Mouse (Mus musculus) kidney, embryonic 16.5 days (tissue): Measurements from ENCODE around the gene Zfp518a. TPM values are rescaled to one million over a fixed set of nuclear protein-coding genes. Genes with fewer than 3 reads are reported as not detected.

Experiments
- ATAC-seq: fragments of 200-750 bp; cut with Nextera tagmentation; 2 replicates; pipeline ENCODE4 v1.8.0; 2017; ENCODE audit warnings: moderate TSS enrichment; ENCODE audit not compliant: low FRiP score, low TSS enrichment
- H3K27ac ChIP-seq: fragments of 300-500 bp; sonication (generic); 2 replicates; pipeline ENCODE4 v1.5.1; 2014; ENCODE audit warnings: low read length
- H3K27me3 ChIP-seq: fragments of 300-500 bp; sonication (generic); 2 replicates; pipeline ENCODE4 v1.6.1; 2014; ENCODE audit warnings: low read length, control low read depth, mixed read lengths; ENCODE audit not compliant: insufficient read depth
- H3K36me3 ChIP-seq: fragments of 300-500 bp; sonication (generic); 2 replicates; pipeline ENCODE4 v1.6.1; 2014; ENCODE audit warnings: low read length, control low read depth, mixed read lengths; ENCODE audit not compliant: insufficient read depth
- H3K4me1 ChIP-seq: fragments of 300-500 bp; sonication (generic); 2 replicates; pipeline ENCODE4 v1.6.1; 2014; ENCODE audit warnings: low read length, control low read depth, mixed read lengths; ENCODE audit not compliant: insufficient read depth
- H3K4me2 ChIP-seq: fragments of 300-500 bp; sonication (generic); replicated peaks from 2 replicates; pipeline ENCODE4 v1.6.1; 2014; ENCODE audit warnings: low read depth, low read length
- H3K4me3 ChIP-seq: fragments of 300-500 bp; sonication (generic); 2 replicates; pipeline ENCODE4 v1.5.1; 2014; ENCODE audit warnings: mild to moderate bottlenecking, low read length
- H3K9ac ChIP-seq: fragments of 300-500 bp; sonication (generic); replicated peaks from 2 replicates; pipeline ENCODE4 v1.6.1; 2014; ENCODE audit warnings: low read length
- H3K9me3 ChIP-seq: fragments of 300-500 bp; sonication (generic); 2 replicates; pipeline ENCODE4 v1.6.1; 2016; ENCODE audit warnings: low read length, control low read depth
- WGBS: fragments of 180-500 bp; shearing (Covaris S2); extraction: QIAGEN DNeasy Blood & Tissue Kit; methylation state at CpG from one replicate; pipeline ENCODE4 v1.1.7; 2014; 5-methylcytosine and 5-hydroxymethylcytosine counted together
- polyA plus RNA-seq: library from polyadenylated mRNA; unstranded; fragments of >200 nt; fragmentation: Nextera tagmentation; extraction: Ambion mirVana; gene quantifications from 2 replicates; pipeline ENCODE4 v1.2.1, GENCODE M21; 2015

Zfp518a gene
- polyA plus RNA-seq, 1 experiment from 2014 or later = 11.6 TPM

DNA sequence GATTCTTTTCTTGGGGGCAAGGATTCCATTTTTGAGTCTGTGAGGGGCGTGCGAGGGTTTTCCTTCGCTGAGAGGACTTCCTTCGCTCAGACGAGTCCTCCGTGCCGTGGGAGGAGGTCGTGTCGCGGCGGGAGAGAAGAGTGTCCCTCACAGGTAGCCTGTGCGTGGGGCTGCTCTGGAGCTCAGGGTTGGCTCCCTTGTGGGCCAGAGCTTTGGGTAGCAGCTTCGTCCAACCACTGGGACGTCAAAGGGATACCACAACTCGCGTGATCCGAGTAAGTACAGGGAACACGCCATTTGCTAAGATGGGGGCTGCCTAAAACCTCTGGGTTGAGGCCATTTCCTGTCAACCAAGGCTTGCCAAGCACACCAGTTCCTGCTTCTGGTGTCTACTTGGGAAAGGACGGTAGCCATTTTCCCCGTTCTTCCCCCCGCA lies 416 bp upstream of the Zfp518a start:
- peak overlapping the region; percentile 87 for H3K4me3 ChIP-seq
- no peaks in the 10 kb centered on the region for H3K36me3 ChIP-seq
- H3K9me3 ChIP-seq = peaks cover 6% of the 10 kb centered on the region; the same call in 1 of the 2 replicates
- peak overlapping the region; percentile 83 for H3K4me2 ChIP-seq
- no peaks in the 10 kb centered on the region for H3K4me1 ChIP-seq
- WGBS = 50% methylated on average over 21 of the region's 21 CpGs
- ATAC-seq = no peak; the same call in 1 of the 2 replicates
- H3K9ac ChIP-seq = peak overlapping the region; percentile 84
- peak overlapping the region; percentile 95 for H3K27ac ChIP-seq
- peaks cover 25% of the 10 kb centered on the region for H3K27me3 ChIP-seq

DNA sequence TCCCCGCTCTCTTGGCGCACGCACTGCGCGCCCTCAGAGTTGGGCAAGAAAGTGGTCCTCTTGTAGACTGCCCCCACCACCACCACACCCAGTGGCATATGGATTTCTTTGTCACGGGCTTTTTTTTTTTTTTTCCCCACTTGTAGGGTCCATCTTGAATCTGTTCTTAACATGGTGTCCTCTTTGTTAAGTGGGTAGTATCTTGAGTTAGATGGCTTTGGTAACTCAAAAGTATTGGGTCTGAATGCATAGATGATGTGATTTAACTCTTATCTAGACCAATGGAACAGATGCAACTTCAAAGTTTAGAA lies 843 bp downstream of the Zfp518a start:
- H3K36me3 ChIP-seq = no peaks in the 10 kb centered on the region
- 3% methylated on average over 6 of the region's 6 CpGs for WGBS
- H3K4me2 ChIP-seq = peak overlapping the region; percentile 83
- H3K27ac ChIP-seq = peak overlapping the region; percentile 95
- H3K9me3 ChIP-seq = peaks cover 6% of the 10 kb centered on the region; the same call in 1 of the 2 replicates
- ATAC-seq = no peak
- H3K4me1 ChIP-seq = no peaks in the 10 kb centered on the region
- H3K9ac ChIP-seq = peak overlapping the region; percentile 84
- peak overlapping the region; percentile 87 for H3K4me3 ChIP-seq
- peaks cover 20% of the 10 kb centered on the region for H3K27me3 ChIP-seq

DNA sequence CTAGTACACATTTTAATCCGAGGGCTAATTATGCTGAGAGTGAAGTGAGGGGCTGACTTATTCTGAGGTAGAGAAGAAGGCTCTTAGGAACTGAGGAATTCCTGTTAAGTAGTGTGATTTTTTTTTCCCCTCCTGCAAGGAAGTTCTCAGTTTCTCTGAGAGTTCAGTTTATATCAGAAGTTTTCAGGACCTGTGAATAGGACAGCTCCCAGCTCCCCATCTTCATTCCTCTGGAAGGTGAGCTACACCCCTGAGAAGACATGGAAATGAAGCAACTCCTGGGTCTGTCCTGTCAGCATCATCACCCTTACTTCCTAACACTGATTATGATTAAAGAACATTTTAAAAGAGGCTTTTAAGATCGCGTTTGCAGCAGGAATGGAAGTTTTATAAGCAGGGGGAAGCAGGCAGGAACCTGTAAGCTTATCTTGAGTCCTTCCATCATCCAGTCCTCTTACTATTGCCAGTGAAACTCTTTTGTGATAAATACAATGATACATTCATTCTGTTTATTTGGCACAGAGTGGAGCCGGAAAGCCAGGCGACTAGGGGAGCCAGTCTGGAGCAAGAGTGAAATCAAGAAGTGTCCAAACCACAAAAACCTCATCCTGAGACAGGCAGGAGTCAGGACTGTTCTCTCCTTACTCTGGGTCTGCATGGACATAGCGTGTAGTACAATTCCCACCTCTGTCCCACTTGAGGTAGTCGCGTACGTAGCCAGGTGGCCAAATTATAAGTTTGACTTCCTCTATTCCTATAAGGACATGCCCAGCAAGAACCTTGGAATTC lies 37.3 kb downstream of the Zfp518a start:
- H3K4me3 ChIP-seq = no peak overlapping the region
- H3K4me2 ChIP-seq = no peak overlapping the region
- H3K4me1 ChIP-seq = no peaks in the 10 kb centered on the region
- no peak overlapping the region for H3K27ac ChIP-seq
- WGBS = 69% methylated on average over 9 of the region's 9 CpGs
- no peaks in the 10 kb centered on the region for H3K36me3 ChIP-seq
- H3K27me3 ChIP-seq = no peaks in the 10 kb centered on the region
- ATAC-seq = no peak
- no peak overlapping the region for H3K9ac ChIP-seq
- no peaks in the 10 kb centered on the region for H3K9me3 ChIP-seq

DNA sequence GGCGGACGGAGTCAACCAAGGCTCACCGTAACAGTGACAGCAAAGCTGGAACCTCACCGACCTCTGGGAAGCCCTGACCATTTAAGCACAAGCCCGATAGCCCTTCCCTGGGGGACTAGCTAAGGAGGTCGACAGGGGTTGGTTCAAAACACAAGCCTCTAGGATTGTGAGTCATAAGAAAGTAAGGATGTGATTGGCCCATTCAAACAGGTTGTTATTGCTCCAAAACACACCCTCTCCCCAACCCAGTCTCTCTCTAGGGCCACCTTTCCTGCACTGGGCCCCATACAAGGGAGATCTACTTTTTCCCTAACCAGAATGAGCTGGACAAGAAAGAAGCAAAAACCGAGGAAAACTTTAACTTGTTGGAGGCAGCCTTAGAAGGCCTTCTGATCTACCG lies 40.9 kb downstream of the Zfp518a start:
- Histone ChIP-seq H3K36me3 (0 out of 2 replicates have a peak, but pooled peaks cover 3% of the 10 kb centered on the region), H3K4me1 (no peaks in the 10 kb centered on the region), H3K27me3 (no peaks in the 10 kb centered on the region), H3K9me3 (peaks cover 6% of the 10 kb centered on the region), H3K4me2 (no peak overlapping the region), H3K4me3 (no peak overlapping the region), H3K9ac (no peak overlapping the region), H3K27ac (no peak overlapping the region)
- no peak for ATAC-seq
- 60% methylated on average over 8 of the region's 8 CpGs for WGBS

DNA sequence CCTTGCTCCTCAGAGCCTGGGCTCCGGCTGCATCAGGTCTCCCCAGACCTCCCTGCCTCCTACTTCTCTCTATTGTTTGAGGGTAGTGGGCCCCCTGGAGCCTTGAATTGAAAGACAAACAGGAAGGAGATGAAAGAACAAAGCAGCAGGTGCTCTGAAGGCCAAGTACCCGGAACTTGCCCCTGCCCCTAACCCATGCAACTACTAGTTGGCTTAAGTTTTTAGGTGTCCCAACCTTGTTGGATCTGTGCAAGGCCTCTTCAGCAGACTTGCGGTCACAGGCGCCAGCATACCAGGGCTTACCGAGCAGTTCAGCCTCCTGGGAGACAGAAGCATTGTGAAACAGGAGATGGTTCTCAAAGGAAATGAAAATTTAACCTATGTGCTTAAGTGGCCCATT lies 41.5 kb downstream of the Zfp518a start:
- Histone ChIP-seq H3K36me3 (0 out of 2 replicates have a peak, but pooled peaks cover 3% of the 10 kb centered on the region), H3K4me1 (no peaks in the 10 kb centered on the region), H3K4me3 (no peak overlapping the region), H3K27me3 (no peaks in the 10 kb centered on the region), H3K27ac (no peak overlapping the region), H3K9ac (no peak overlapping the region), H3K9me3 (peaks cover 6% of the 10 kb centered on the region), H3K4me2 (no peak overlapping the region)
- 55% methylated on average over 5 of the region's 5 CpGs for WGBS
- ATAC-seq = no peak

DNA sequence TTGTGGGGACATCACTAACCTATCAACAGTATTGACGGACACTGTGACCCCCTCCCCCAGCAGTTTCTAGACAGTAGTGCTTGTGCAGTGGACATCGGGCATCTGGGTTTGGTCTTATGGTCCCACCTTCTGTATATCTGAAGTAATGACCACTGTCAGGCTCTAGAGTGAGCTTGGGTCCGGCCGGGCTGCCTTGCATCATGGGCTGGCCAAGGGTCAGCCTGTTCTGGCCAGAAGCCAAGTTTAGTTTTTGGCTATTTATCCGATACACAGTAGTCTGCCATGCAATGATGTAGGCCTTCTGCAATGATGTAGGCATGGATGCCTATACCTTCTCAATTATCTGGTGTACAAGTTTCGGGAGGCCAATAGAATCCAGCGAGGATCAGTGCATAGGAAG lies 49.0 kb downstream of the Zfp518a start:
- 81% methylated on average over 7 of the region's 7 CpGs for WGBS
- 0 out of 2 replicates have a peak, but pooled peaks cover 3% of the 10 kb centered on the region for H3K36me3 ChIP-seq
- H3K27me3 ChIP-seq = no peaks in the 10 kb centered on the region
- no peaks in the 10 kb centered on the region for H3K4me1 ChIP-seq
- H3K27ac ChIP-seq = no peak overlapping the region
- H3K9ac ChIP-seq = no peak overlapping the region
- peaks cover 6% of the 10 kb centered on the region for H3K9me3 ChIP-seq
- no peak overlapping the region for H3K4me3 ChIP-seq
- H3K4me2 ChIP-seq = no peak overlapping the region
- ATAC-seq = no peak

DNA sequence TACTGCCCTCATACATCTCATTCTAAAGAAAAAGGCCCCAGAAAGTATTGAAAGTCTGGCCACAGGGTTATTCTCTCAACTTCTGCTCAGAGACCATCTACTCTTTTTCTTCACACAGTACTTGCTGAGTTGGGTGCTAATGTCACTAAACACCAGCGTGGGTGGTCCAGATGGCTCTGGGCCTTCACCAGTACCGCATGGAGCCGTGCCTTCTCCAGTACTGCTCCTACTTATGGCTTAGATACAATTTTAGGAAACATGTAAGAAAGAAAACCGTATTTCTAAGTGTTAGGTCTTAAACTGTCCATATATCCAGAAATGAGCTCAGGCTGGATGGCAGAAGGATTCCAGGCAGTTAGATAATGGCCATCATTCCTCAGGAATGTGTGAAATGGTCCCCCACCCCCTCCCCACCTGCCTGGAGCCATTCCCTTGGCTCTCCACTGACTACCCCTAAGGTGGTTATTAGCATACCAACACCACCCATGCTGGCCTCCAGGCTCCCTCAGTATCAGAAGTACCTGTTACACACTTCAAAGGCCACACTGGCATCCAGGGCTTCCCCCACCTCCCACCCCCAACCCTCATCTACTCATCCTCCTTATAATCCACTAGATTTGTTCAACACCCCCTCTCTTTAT lies 52.6 kb downstream of the Zfp518a start:
- Histone ChIP-seq H3K9ac (no peak overlapping the region), H3K4me2 (no peak overlapping the region), H3K27me3 (no peaks in the 10 kb centered on the region), H3K27ac (no peak overlapping the region), H3K36me3 (no peaks in the 10 kb centered on the region), H3K4me1 (no peaks in the 10 kb centered on the region), H3K4me3 (no peak overlapping the region), H3K9me3 (no peaks in the 10 kb centered on the region)
- 84% methylated on average over 4 of the region's 4 CpGs for WGBS
- ATAC-seq = no peak

DNA sequence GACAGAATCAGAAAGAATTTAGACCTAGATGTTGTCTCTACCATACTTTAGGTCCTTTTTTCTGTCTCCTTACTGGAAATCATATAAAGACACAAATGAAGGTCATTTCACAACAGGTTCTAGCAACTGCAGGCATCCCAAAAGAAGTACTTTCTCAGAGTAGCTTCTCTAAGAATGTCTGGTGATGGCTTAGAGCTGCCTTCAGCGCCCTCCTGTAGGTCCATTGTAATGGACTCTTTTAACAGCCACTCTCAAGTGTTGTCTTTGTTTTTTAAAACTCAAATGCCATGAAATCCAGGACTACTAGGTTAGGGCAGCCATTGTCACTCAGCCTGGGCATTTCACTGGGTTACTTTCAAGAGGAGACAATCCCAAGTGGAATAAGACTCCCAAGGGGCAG lies 64.5 kb downstream of the Zfp518a start:
- no peak overlapping the region for H3K27ac ChIP-seq
- no peak for ATAC-seq
- WGBS = 52% methylated on average over 1 of the region's 1 CpGs

DNA sequence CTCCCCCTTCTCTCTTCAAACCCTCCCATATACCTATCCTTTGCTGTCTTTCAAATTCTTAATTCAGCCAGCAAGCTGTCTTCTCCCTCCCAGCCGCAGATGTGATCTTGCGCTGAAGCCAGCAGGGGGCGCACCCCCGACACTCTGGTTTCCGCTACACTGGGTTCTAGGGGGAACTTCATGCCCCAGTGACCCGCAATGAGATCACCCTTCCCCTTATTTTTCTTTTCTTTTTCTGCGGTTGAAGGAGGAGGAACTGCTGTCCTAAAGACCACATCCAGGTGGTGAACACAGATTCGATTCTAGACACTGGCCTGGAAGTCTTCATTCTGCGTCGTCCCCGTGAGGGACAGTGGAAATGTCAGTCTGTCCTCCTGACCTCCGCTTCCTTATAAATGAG lies 68.5 kb downstream of the Zfp518a start:
- Histone ChIP-seq H3K4me3 (no peak overlapping the region), H3K4me1 (no peaks in the 10 kb centered on the region), H3K9me3 (no peaks in the 10 kb centered on the region), H3K27ac (no peak overlapping the region), H3K4me2 (no peak overlapping the region), H3K27me3 (no peaks in the 10 kb centered on the region), H3K9ac (no peak overlapping the region), H3K36me3 (no peaks in the 10 kb centered on the region)
- 40% methylated on average over 12 of the region's 12 CpGs for WGBS
- 0 out of 2 replicates have a peak, but pooled peaks have one; percentile 37 for ATAC-seq

More for the DNA sequence above, 64.5 kb downstream of the Zfp518a start:
- Histone ChIP-seq H3K36me3 (no peaks in the 10 kb centered on the region), H3K4me2 (no peak overlapping the region), H3K4me1 (no peaks in the 10 kb centered on the region), H3K4me3 (no peak overlapping the region), H3K9me3 (no peaks in the 10 kb centered on the region), H3K9ac (no peak overlapping the region), H3K27me3 (no peaks in the 10 kb centered on the region)

DNA sequence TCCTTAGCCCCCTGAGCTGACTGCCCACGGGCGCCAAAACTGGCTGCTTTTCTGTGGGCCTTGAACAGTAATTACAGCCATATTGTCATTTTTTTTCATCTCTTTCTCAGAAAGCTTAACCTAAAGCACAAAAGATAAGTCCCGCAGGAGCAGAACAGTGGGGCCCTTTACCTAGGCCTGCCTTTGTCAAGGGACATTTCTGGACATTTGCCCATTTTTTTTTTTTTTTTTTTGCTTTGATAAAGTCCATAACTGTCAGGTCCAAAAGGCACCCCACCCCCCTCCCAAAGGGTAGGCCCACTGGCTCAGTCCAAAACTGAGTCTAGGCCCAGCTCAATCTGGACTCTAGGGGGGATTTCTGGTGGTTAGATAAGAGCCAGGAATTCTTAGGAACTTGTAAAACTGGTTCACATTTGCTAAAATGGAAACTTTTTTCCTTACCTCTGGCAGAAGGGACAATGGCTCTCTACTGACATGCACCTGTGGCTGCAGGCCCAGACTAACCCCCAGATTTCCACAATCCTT lies 69.9 kb downstream of the Zfp518a start:
- Histone ChIP-seq H3K27ac (peak overlapping the region; percentile 72), H3K4me2 (no peak overlapping the region), H3K4me3 (no peak overlapping the region), H3K4me1 (no peaks in the 10 kb centered on the region), H3K9ac (no peak overlapping the region), H3K36me3 (no peaks in the 10 kb centered on the region), H3K9me3 (no peaks in the 10 kb centered on the region), H3K27me3 (no peaks in the 10 kb centered on the region)
- no peak; the same call in 1 of the 2 replicates for ATAC-seq
- 52% methylated on average over 3 of the region's 3 CpGs for WGBS
